Comparison of ENCODE assay signal across 14 mouse cellular contexts in the genomic region with DNA sequence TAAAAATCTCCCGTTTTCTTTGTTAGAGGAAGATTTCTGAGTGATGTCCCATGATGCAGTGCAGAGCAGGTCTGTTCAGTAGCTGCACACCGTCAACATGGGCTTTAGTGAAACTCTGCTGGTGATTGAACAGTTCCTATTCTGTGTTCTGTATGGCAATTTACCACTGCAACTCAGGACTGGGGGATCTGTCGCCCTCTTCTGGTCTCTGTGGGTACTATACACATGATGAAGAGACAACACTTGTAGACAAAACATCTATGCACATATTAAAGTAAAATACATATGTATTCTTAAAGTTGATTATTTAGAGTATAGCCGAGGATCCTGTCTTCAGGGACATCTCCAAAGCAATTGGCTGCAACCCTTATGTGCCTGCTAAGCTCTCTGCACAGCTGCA. TPM values are rescaled to one million over a fixed set of nuclear protein-coding genes. Genes with fewer than 3 reads are reported as not detected.
A peak's percentile ranks its signal among the peaks of the same experiment; 100 is the strongest.
DNase-seq lines count a peak whose midpoint lies in the region; ATAC-seq and TF ChIP-seq lines count a peak whose summit lies in the region.
"Had no signal": no experiment of that assay in that cellular context is flagged by ENCODE, and none has a peak within 500 bp of the region (broad histone marks: within the 10 kb centered on the region; RNA-seq: fewer than 3 reads in every experiment).

No protein-coding gene starts in this region.

- DNase-seq in cerebellum, adult 2 months = no peak
- no peak for DNase-seq in cerebellum, postnatal 25 days
- DNase-seq in limb, embryonic 11.5 days (ENCODE audit: low spot score) = peak; percentile 32
- DNase-seq in limb, embryonic 10.5 days (ENCODE audit: low spot score) = no peak
- peak; percentile 39 for DNase-seq in WW6 (ENCODE audit: low read depth, low spot score)
- peak in 2 of 3 experiments; percentile 45 to 46 for DNase-seq in liver, embryonic 14.5 days (ENCODE audit: low read depth in 3 of 3, low spot score in 3 of 3)
- no peak for DNase-seq in adrenal gland, adult 18-20 months (ENCODE audit: low spot score in 2 of 2)
- no peak for DNase-seq in cerebellum, adult 8-10 months
- DNase-seq: cerebellum, adult 11 months; lung, adult 18-20 months; midbrain, embryonic 14.5 days; thymus, adult 18-20 months had no signal

- no peaks in the 10 kb centered on the region for H3K27me3 ChIP-seq in cerebellum, adult 2 months (ENCODE audit: control insufficient read depth, insufficient read depth, low read length)
- no peaks in the 10 kb centered on the region for H3K27me3 ChIP-seq in limb, embryonic 11.5 days (ENCODE audit: control insufficient read depth, insufficient read depth, low read length)
- H3K27me3 ChIP-seq in limb, embryonic 10.5 days (ENCODE audit: low read depth, poor library complexity, severe bottlenecking) = no peaks in the 10 kb centered on the region
- no peaks in the 10 kb centered on the region for H3K27me3 ChIP-seq in liver, embryonic 14.5 days (ENCODE audit: control insufficient read depth, insufficient read depth, low read length)
- H3K27me3 ChIP-seq: neural tube, embryonic 15.5 days had no signal

- WGBS in cerebellum, adult 2 months = 81% methylated on average over 4 of the region's 4 CpGs
- 69% methylated on average over 4 of the region's 4 CpGs for WGBS in limb, embryonic 11.5 days
- WGBS in limb, embryonic 10.5 days = 70% methylated on average over 4 of the region's 4 CpGs
- 66% methylated on average over 4 of the region's 4 CpGs for WGBS in liver, embryonic 14.5 days (ENCODE audit: insufficient replicate concordance)

- H3K9me3 ChIP-seq in limb, embryonic 11.5 days (ENCODE audit: control insufficient read depth, low read length) = no peaks in the 10 kb centered on the region
- H3K9me3 ChIP-seq in limb, embryonic 10.5 days (replicated peaks) = no peaks in the 10 kb centered on the region
- H3K9me3 ChIP-seq in liver, embryonic 14.5 days (ENCODE audit: control insufficient read depth, low read length) = no peaks in the 10 kb centered on the region
- H3K9me3 ChIP-seq: neural tube, embryonic 15.5 days had no signal

- H3K9ac ChIP-seq in limb, embryonic 11.5 days (ENCODE audit: low read length) = no peak overlapping the region
- no peak overlapping the region for H3K9ac ChIP-seq in liver, embryonic 14.5 days (replicated peaks)
- H3K9ac ChIP-seq: neural tube, embryonic 15.5 days had no signal

- peaks cover 38% of the 10 kb centered on the region for H3K4me1 ChIP-seq in cerebellum, adult 2 months (ENCODE audit: control insufficient read depth, insufficient read depth, low read length)
- H3K4me1 ChIP-seq in limb, embryonic 11.5 days (ENCODE audit: control insufficient read depth, insufficient read depth, low read length) = no peaks in the 10 kb centered on the region
- H3K4me1 ChIP-seq in limb, embryonic 10.5 days = peaks cover 8% of the 10 kb centered on the region
- H3K4me1 ChIP-seq in liver, embryonic 14.5 days (replicated peaks; ENCODE audit: control insufficient read depth in 2 of 2, insufficient read depth in 2 of 2, low read length in 1 of 2) = peaks cover 29 to 35% of the 10 kb centered on the region in 2 experiments

- no peaks in the 10 kb centered on the region for H3K36me3 ChIP-seq in limb, embryonic 11.5 days (ENCODE audit: control insufficient read depth, insufficient read depth, low read length)
- no peaks in the 10 kb centered on the region for H3K36me3 ChIP-seq in limb, embryonic 10.5 days
- no peaks in the 10 kb centered on the region for H3K36me3 ChIP-seq in liver, embryonic 14.5 days (replicated peaks; ENCODE audit: control insufficient read depth, insufficient read depth, low read depth)
- H3K36me3 ChIP-seq: neural tube, embryonic 15.5 days had no signal

- no peak for TF ChIP-seq EP300 in liver, embryonic 14.5 days (IDR thresholded peaks at IDR 0.05; ENCODE audit: low read depth)

- H3K4me3 ChIP-seq in cerebellum, adult 2 months (replicated peaks; ENCODE audit: insufficient read depth, low read depth, low read length) = no peak overlapping the region
- no peak overlapping the region for H3K4me3 ChIP-seq in limb, embryonic 11.5 days (ENCODE audit: low read depth, low read length)
- H3K4me3 ChIP-seq in limb, embryonic 10.5 days = no peak overlapping the region
- no peak overlapping the region for H3K4me3 ChIP-seq in liver, embryonic 14.5 days (ENCODE audit: insufficient read depth in 1 of 2, low read depth in 2 of 2, low read length in 2 of 2)
- H3K4me3 ChIP-seq: neural tube, embryonic 15.5 days had no signal

- TF ChIP-seq POLR2A in cerebellum, adult 2 months (IDR thresholded peaks at IDR 0.05; ENCODE audit: borderline replicate concordance, insufficient read depth, low read length) = no peak

- no peak overlapping the region for H3K4me2 ChIP-seq in limb, embryonic 11.5 days (ENCODE audit: low read depth, severe bottlenecking)
- H3K4me2 ChIP-seq in liver, embryonic 14.5 days (ENCODE audit: low read depth) = no peak overlapping the region
- H3K4me2 ChIP-seq: neural tube, embryonic 15.5 days had no signal

- peak; percentile 35; the same call in 1 of the 2 replicates for TF ChIP-seq CTCF in cerebellum, adult 2 months (IDR thresholded peaks at IDR 0.05; ENCODE audit: borderline replicate concordance, insufficient read depth, low read depth, low read length)
- TF ChIP-seq CTCF in liver, embryonic 14.5 days (IDR thresholded peaks at IDR 0.05; ENCODE audit: low read depth) = peak; percentile 79

- ATAC-seq in limb, embryonic 11.5 days (ENCODE audit: insufficient number of reproducible peaks, low FRiP score, low TSS enrichment, low read depth) = no peak
- ATAC-seq in liver, embryonic 14.5 days (ENCODE audit: insufficient read depth) = no peak
- ATAC-seq: activated CD4-positive, CD25-positive, alpha-beta regulatory T cell, adult 4 months had no signal

- H3K27ac ChIP-seq in cerebellum, adult 2 months (ENCODE audit: insufficient read depth, low read length) = no peak overlapping the region
- no peak overlapping the region for H3K27ac ChIP-seq in limb, embryonic 11.5 days (replicated peaks; ENCODE audit: low read depth, low read length)
- H3K27ac ChIP-seq in limb, embryonic 10.5 days = no peak overlapping the region
- no peak overlapping the region for H3K27ac ChIP-seq in liver, embryonic 14.5 days
- H3K27ac ChIP-seq: neural tube, embryonic 15.5 days had no signal

RNA-seq across cellular contexts. Expression of a gene that starts 45.4 kb away (rescaled TPM):
- polyA plus RNA-seq in cerebellum, adult 2 months (2012; rRNA removed) = 79.7 and 80.4 TPM in 2 replicates
- 17.6 and 17.8 TPM in 2 replicates for polyA plus RNA-seq in limb, embryonic 11.5 days (2014; fragmentation: Nextera tagmentation; extraction: Ambion mirVana)
- polyA plus RNA-seq in limb, embryonic 10.5 days (2016; fragmentation: Nextera tagmentation; extraction: Ambion mirVana) = 11.7 and 16.5 TPM in 2 replicates
- polyA plus RNA-seq in liver, embryonic 14.5 days (2012; rRNA removed) = 23.5 and 26.2 TPM in 2 replicates
- 40.5 and 43.5 TPM in 2 replicates for polyA plus RNA-seq in liver, embryonic 14.5 days (2014; fragmentation: Nextera tagmentation; extraction: Ambion mirVana)
- 1 to 10 TPM; 4.4 to 6.3 TPM for total RNA-seq in adrenal gland, adult 18-20 months (2021)

Comparison
In these comparisons a context has a peak if more than half of its experiments do, and no peak if none do; other contexts are left out.
1. DNase-seq: peak in limb, embryonic 11.5 days (single experiment), WW6 (single experiment) and liver, embryonic 14.5 days (2 of 3); none in cerebellum, adult 2 months (0 of 2), cerebellum, postnatal 25 days (0 of 2), limb, embryonic 10.5 days (single experiment), adrenal gland, adult 18-20 months (0 of 2) and cerebellum, adult 8-10 months (single experiment).